Mouse (Mus musculus): ENCODE measurements around the gene Pola1. TPM values are rescaled to one million over a fixed set of nuclear protein-coding genes. Genes with fewer than 3 reads are reported as not detected.

The Pola1 gene
- polyA plus RNA-seq, 1 experiment from 2014 or later = 30.3 TPM

- H3K36me3 ChIP-seq = no peaks in the 10 kb centered on the region
- no peaks in the 10 kb centered on the region for H3K9me3 ChIP-seq
- no peak for ATAC-seq (ENCODE audit: insufficient number of reproducible peaks, insufficient read depth, low FRiP score, low TSS enrichment, low read depth)
- H3K4me2 ChIP-seq = no peak overlapping the region
- H3K9ac ChIP-seq (replicated peaks) = no peak overlapping the region
- no peak overlapping the region for H3K4me3 ChIP-seq (replicated peaks)
- H3K27me3 ChIP-seq = no peaks in the 10 kb centered on the region
- H3K4me1 ChIP-seq (replicated peaks) = no peaks in the 10 kb centered on the region
- 87% methylated on average over 3 of the region's 3 CpGs for WGBS
- no peak overlapping the region for H3K27ac ChIP-seq
Observed at GRCm38 (mm10) chrX:93643600-93643999, 11.6 kb upstream of the Pola1 start.

- Histone ChIP-seq H3K9ac (replicated peaks) (no peak overlapping the region), H3K27ac (no peak overlapping the region), H3K36me3 (no peaks in the 10 kb centered on the region), H3K4me1 (replicated peaks) (no peaks in the 10 kb centered on the region), H3K27me3 (peaks cover 3% of the 10 kb centered on the region), H3K9me3 (no peaks in the 10 kb centered on the region), H3K4me3 (replicated peaks) (no peak overlapping the region), H3K4me2 (no peak overlapping the region)
- ATAC-seq (ENCODE audit: insufficient number of reproducible peaks, insufficient read depth, low FRiP score, low TSS enrichment, low read depth) = no peak
- WGBS = 83% methylated on average over 2 of the region's 2 CpGs
Observed at GRCm38 (mm10) chrX:93634861-93635375, 3.0 kb upstream of the Pola1 start.

- Histone ChIP-seq H3K9me3 (no peaks in the 10 kb centered on the region), H3K27ac (no peak overlapping the region), H3K27me3 (peaks cover 3% of the 10 kb centered on the region), H3K4me2 (no peak overlapping the region; the same call in 1 of the 2 replicates), H3K4me1 (replicated peaks) (no peaks in the 10 kb centered on the region), H3K4me3 (replicated peaks) (no peak overlapping the region), H3K36me3 (0 out of 2 replicates have a peak, but pooled peaks cover 4% of the 10 kb centered on the region), H3K9ac (replicated peaks) (no peak overlapping the region)
- ATAC-seq (ENCODE audit: insufficient number of reproducible peaks, insufficient read depth, low FRiP score, low TSS enrichment, low read depth) = no peak
- WGBS = 60% methylated on average over 1 of the region's 1 CpGs
Observed at GRCm38 (mm10) chrX:93630256-93630655, 1.7 kb downstream of the Pola1 start.

GRCm38 (mm10) chrX:93602214-93602613 is 29.7 kb downstream of the Pola1 start:
- no peak overlapping the region for H3K4me2 ChIP-seq
- ATAC-seq (ENCODE audit: insufficient number of reproducible peaks, insufficient read depth, low FRiP score, low TSS enrichment, low read depth) = no peak
- no peaks in the 10 kb centered on the region for H3K4me1 ChIP-seq (replicated peaks)
- WGBS = 85% methylated on average over 1 of the region's 1 CpGs
- H3K27ac ChIP-seq = no peak overlapping the region
- no peaks in the 10 kb centered on the region for H3K27me3 ChIP-seq
- no peaks in the 10 kb centered on the region for H3K9me3 ChIP-seq
- H3K4me3 ChIP-seq (replicated peaks) = no peak overlapping the region
- H3K9ac ChIP-seq (replicated peaks) = no peak overlapping the region
- H3K36me3 ChIP-seq = peaks cover 14% of the 10 kb centered on the region

- Histone ChIP-seq H3K4me2 (no peak overlapping the region), H3K9ac (replicated peaks) (no peak overlapping the region), H3K4me1 (replicated peaks) (no peaks in the 10 kb centered on the region), H3K27me3 (no peaks in the 10 kb centered on the region), H3K36me3 (peaks cover 3% of the 10 kb centered on the region; the same call in 1 of the 2 replicates), H3K4me3 (replicated peaks) (no peak overlapping the region), H3K9me3 (no peaks in the 10 kb centered on the region), H3K27ac (no peak overlapping the region)
- WGBS = 95% methylated on average over 4 of the region's 4 CpGs
- ATAC-seq (ENCODE audit: insufficient number of reproducible peaks, insufficient read depth, low FRiP score, low TSS enrichment, low read depth) = no peak
Observed at GRCm38 (mm10) chrX:93594283-93594682, 37.7 kb downstream of the Pola1 start.

- no peak overlapping the region for H3K4me2 ChIP-seq
- 88% methylated on average over 2 of the region's 2 CpGs for WGBS
Observed at GRCm38 (mm10) chrX:93580931-93581330, 51.0 kb downstream of the Pola1 start.

GRCm38 (mm10) chrX:93557171-93557570 is 74.8 kb downstream of the Pola1 start:
- H3K4me3 ChIP-seq (replicated peaks) = no peak overlapping the region
- ATAC-seq (ENCODE audit: insufficient number of reproducible peaks, insufficient read depth, low FRiP score, low TSS enrichment, low read depth) = no peak
- H3K27me3 ChIP-seq = no peaks in the 10 kb centered on the region
- no peaks in the 10 kb centered on the region for H3K9me3 ChIP-seq
- no peaks in the 10 kb centered on the region for H3K36me3 ChIP-seq
- no peaks in the 10 kb centered on the region for H3K4me1 ChIP-seq (replicated peaks)
- WGBS = 35% methylated on average over 1 of the region's 1 CpGs
- no peak overlapping the region for H3K27ac ChIP-seq
- H3K4me2 ChIP-seq = no peak overlapping the region
- no peak overlapping the region for H3K9ac ChIP-seq (replicated peaks)

More at GRCm38 (mm10) chrX:93580931-93581330, 51.0 kb downstream of the Pola1 start:
- ATAC-seq (ENCODE audit: insufficient number of reproducible peaks, insufficient read depth, low FRiP score, low TSS enrichment, low read depth) = no peak
- Histone ChIP-seq H3K9me3 (no peaks in the 10 kb centered on the region), H3K36me3 (no peaks in the 10 kb centered on the region), H3K4me3 (replicated peaks) (no peak overlapping the region), H3K27ac (no peak overlapping the region), H3K27me3 (no peaks in the 10 kb centered on the region), H3K9ac (replicated peaks) (no peak overlapping the region), H3K4me1 (replicated peaks) (no peaks in the 10 kb centered on the region)

- ATAC-seq (ENCODE audit: insufficient number of reproducible peaks, insufficient read depth, low FRiP score, low TSS enrichment, low read depth) = no peak
- Histone ChIP-seq H3K36me3 (no peaks in the 10 kb centered on the region), H3K4me1 (replicated peaks) (no peaks in the 10 kb centered on the region), H3K9ac (replicated peaks) (no peak overlapping the region), H3K27ac (no peak overlapping the region), H3K4me3 (replicated peaks) (no peak overlapping the region), H3K9me3 (no peaks in the 10 kb centered on the region), H3K4me2 (no peak overlapping the region), H3K27me3 (no peaks in the 10 kb centered on the region)
- WGBS = 77% methylated on average over 2 of the region's 2 CpGs
Observed at GRCm38 (mm10) chrX:93539779-93540178, 92.2 kb downstream of the Pola1 start.

GRCm38 (mm10) chrX:93502865-93503353 is 129.0 kb downstream of the Pola1 start:
- H3K4me2 ChIP-seq = no peak overlapping the region
- H3K4me1 ChIP-seq (replicated peaks) = no peaks in the 10 kb centered on the region
- H3K4me3 ChIP-seq (replicated peaks) = no peak overlapping the region
- no peaks in the 10 kb centered on the region for H3K9me3 ChIP-seq
- H3K36me3 ChIP-seq = no peaks in the 10 kb centered on the region
- no peak overlapping the region for H3K27ac ChIP-seq
- no peak for ATAC-seq (ENCODE audit: insufficient number of reproducible peaks, insufficient read depth, low FRiP score, low TSS enrichment, low read depth)
- no peak overlapping the region for H3K9ac ChIP-seq (replicated peaks)
- WGBS = 73% methylated on average over 2 of the region's 2 CpGs
- no peaks in the 10 kb centered on the region for H3K27me3 ChIP-seq

GRCm38 (mm10) chrX:93497597-93497996 is 134.4 kb downstream of the Pola1 start:
- no peaks in the 10 kb centered on the region for H3K36me3 ChIP-seq
- no peak overlapping the region for H3K27ac ChIP-seq
- no peak overlapping the region for H3K4me2 ChIP-seq
- 74% methylated on average over 6 of the region's 6 CpGs for WGBS
- no peak overlapping the region for H3K4me3 ChIP-seq (replicated peaks)
- no peaks in the 10 kb centered on the region for H3K9me3 ChIP-seq
- ATAC-seq (ENCODE audit: insufficient number of reproducible peaks, insufficient read depth, low FRiP score, low TSS enrichment, low read depth) = no peak
- H3K27me3 ChIP-seq = no peaks in the 10 kb centered on the region
- no peak overlapping the region for H3K9ac ChIP-seq (replicated peaks)
- H3K4me1 ChIP-seq (replicated peaks) = no peaks in the 10 kb centered on the region

GRCm38 (mm10) chrX:93465711-93466110 is 166.2 kb downstream of the Pola1 start:
- no peak for ATAC-seq (ENCODE audit: insufficient number of reproducible peaks, insufficient read depth, low FRiP score, low TSS enrichment, low read depth)
- 47% methylated on average over 1 of the region's 1 CpGs for WGBS

GRCm38 (mm10) chrX:93429738-93430260 is 202.2 kb downstream of the Pola1 start:
- H3K36me3 ChIP-seq = no peaks in the 10 kb centered on the region
- no peaks in the 10 kb centered on the region for H3K27me3 ChIP-seq
- no peak overlapping the region for H3K9ac ChIP-seq (replicated peaks)
- H3K4me2 ChIP-seq = no peak overlapping the region
- WGBS = 78% methylated on average over 6 of the region's 6 CpGs
- no peak overlapping the region for H3K4me3 ChIP-seq (replicated peaks)
- no peak overlapping the region for H3K27ac ChIP-seq
- no peak for ATAC-seq (ENCODE audit: insufficient number of reproducible peaks, insufficient read depth, low FRiP score, low TSS enrichment, low read depth)
- no peaks in the 10 kb centered on the region for H3K4me1 ChIP-seq (replicated peaks)
- no peaks in the 10 kb centered on the region for H3K9me3 ChIP-seq

More at GRCm38 (mm10) chrX:93465711-93466110, 166.2 kb downstream of the Pola1 start:
- Histone ChIP-seq H3K4me1 (replicated peaks) (no peaks in the 10 kb centered on the region), H3K9ac (replicated peaks) (no peak overlapping the region), H3K4me2 (no peak overlapping the region), H3K27ac (no peak overlapping the region), H3K9me3 (no peaks in the 10 kb centered on the region), H3K36me3 (no peaks in the 10 kb centered on the region), H3K4me3 (replicated peaks) (no peak overlapping the region), H3K27me3 (no peaks in the 10 kb centered on the region)

All from limb, embryonic 12.5 days (tissue).